Mouse (Mus musculus): ENCODE data around the gene Hoxb2. TPM values are rescaled to one million over a fixed set of nuclear protein-coding genes. Genes with fewer than 3 reads are reported as not detected.
A peak's percentile ranks its signal among the peaks of the same experiment; 100 is the strongest.

The Hoxb2 gene
- not detected in 2 replicates for polyA plus RNA-seq (2014; fragmentation: Nextera tagmentation; extraction: Ambion mirVana)

DNA sequence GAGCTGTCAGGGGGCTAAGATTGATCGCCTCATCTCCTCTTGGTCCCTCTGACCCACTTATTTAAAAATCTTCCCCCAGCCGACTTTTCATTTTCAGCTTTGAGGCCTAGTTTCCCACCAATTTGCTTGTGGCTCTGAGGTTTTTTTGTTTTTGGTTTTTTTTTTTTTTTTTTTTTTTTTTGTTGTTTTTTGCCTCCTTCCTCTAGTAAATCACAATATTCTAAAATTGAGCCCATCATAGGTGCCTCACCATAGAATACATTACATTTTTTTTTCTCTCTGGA lies at the start of gene Hoxb2:
Gene Hoxb2 (plus strand): TSS at position 185 of the 284 bp plus-strand sequence.
- Histone ChIP-seq H3K9ac (ENCODE audit: low read length) (no peak within 1 kb of the TSS), H3K27me3 (replicated peaks; ENCODE audit: control insufficient read depth, insufficient read depth, low read length) (peaks cover 94% of the 10 kb centered on the region), H3K4me2 (ENCODE audit: low read length) (no peak within 1 kb of the TSS), H3K9me3 (replicated peaks; ENCODE audit: control insufficient read depth, low read length) (no peaks in the 10 kb centered on the region), H3K4me1 (ENCODE audit: control insufficient read depth, insufficient read depth, low read length) (no peaks in the 10 kb centered on the region), H3K27ac (ENCODE audit: low read depth, low read length) (no peak within 1 kb of the TSS), H3K36me3 (ENCODE audit: control insufficient read depth, insufficient read depth, low read length) (no peaks in the 10 kb centered on the region), H3K4me3 (ENCODE audit: low read depth, low read length) (no peak within 1 kb of the TSS)
- ATAC-seq: no peak
- 4% methylated on average over 2 of the region's 2 CpGs for WGBS
- no peak for DNase-seq (ENCODE audit: low spot score)

GRCm38 (mm10) chr11:96301064-96301431 lies 49.3 kb upstream of the Hoxb2 start:
- ATAC-seq: no peak
- Histone ChIP-seq H3K36me3 (ENCODE audit: control insufficient read depth, insufficient read depth, low read length) (no peaks in the 10 kb centered on the region), H3K27ac (ENCODE audit: low read depth, low read length) (no peak overlapping the region), H3K9ac (ENCODE audit: low read length) (no peak overlapping the region), H3K4me3 (ENCODE audit: low read depth, low read length) (no peak overlapping the region), H3K9me3 (replicated peaks; ENCODE audit: control insufficient read depth, low read length) (no peaks in the 10 kb centered on the region), H3K4me1 (ENCODE audit: control insufficient read depth, insufficient read depth, low read length) (no peaks in the 10 kb centered on the region), H3K4me2 (ENCODE audit: low read length) (no peak overlapping the region), H3K27me3 (replicated peaks; ENCODE audit: control insufficient read depth, insufficient read depth, low read length) (peaks cover 99% of the 10 kb centered on the region)
- WGBS: 2% methylated on average over 10 of the region's 10 CpGs
- DNase-seq (ENCODE audit: low spot score): no peak

DNA sequence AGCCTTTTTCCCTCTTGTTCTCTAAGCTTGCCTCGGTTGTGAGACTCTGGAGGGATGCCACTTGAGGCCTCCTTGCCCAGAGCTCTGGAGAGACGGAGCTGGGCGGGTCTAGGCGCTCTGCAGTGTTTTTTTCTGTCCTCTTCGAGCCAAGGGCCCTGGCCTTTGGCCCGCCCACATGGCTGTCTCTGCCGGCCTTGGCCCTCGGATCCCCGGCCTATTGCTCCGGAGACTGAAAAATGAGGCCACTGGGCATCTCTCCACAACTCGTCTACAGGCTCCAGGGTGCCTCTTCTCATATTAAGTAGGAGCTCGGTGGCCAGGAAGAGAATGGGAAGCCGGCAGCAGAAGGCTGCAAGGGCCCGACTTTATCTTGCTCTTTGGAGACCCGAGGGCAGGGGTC lies 48.5 kb upstream of the Hoxb2 start:
- H3K27me3 ChIP-seq (replicated peaks; ENCODE audit: control insufficient read depth, insufficient read depth, low read length): peaks cover 99% of the 10 kb centered on the region

DNA sequence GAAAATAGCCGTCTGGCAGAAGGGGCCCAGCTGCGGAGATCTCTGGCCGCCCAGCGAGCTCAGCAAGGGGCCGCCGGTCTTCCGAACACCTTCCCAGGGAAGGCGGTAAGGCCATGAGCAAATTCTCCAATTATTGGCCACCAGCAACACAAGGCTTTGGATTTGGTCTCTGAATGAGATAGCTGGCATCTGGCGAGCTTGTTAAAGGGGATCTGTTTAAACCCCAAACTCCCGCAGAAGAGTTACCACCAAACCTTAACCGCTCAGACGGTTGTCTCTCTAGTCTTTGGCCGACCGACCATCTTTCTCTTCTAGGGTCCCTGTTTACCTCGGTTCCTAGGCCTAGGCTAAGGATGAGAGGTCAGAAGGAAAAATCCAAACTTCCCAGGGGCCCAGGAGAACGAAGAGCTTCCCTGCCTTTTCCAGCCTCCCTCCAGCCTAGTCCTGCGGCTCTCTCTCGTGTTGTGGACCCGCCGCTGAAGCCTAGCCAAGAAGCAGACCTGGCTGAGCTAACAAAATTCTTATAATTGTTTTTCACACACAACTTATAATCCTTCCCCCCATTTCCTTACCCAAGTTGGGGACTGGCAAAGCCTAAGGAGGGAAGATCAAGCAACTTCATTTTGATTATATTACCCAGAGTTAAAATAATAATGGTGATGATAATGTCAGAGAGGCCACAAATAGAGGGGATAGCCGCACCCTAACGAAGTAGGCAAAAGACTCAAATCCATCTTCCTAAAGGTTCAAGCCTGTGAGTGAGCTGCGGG lies 47.8 kb upstream of the Hoxb2 start:
- Histone ChIP-seq H3K4me3 (ENCODE audit: low read depth, low read length) (no peak overlapping the region), H3K9me3 (replicated peaks; ENCODE audit: control insufficient read depth, low read length) (no peaks in the 10 kb centered on the region), H3K9ac (ENCODE audit: low read length) (no peak overlapping the region), H3K27me3 (replicated peaks; ENCODE audit: control insufficient read depth, insufficient read depth, low read length) (peaks cover 99% of the 10 kb centered on the region), H3K4me2 (ENCODE audit: low read length) (no peak overlapping the region), H3K36me3 (ENCODE audit: control insufficient read depth, insufficient read depth, low read length) (no peaks in the 10 kb centered on the region), H3K4me1 (ENCODE audit: control insufficient read depth, insufficient read depth, low read length) (no peaks in the 10 kb centered on the region), H3K27ac (ENCODE audit: low read depth, low read length) (no peak overlapping the region)
- 3% methylated on average over 23 of the region's 23 CpGs for WGBS
- DNase-seq (ENCODE audit: low spot score) (no peak), ATAC-seq (no peak)

More for the DNA sequence above, 48.5 kb upstream of the Hoxb2 start:
- H3K9me3 ChIP-seq (replicated peaks; ENCODE audit: control insufficient read depth, low read length): no peaks in the 10 kb centered on the region
- H3K4me2 ChIP-seq (ENCODE audit: low read length): no peak overlapping the region
- ATAC-seq (no peak), DNase-seq (ENCODE audit: low spot score) (no peak)
- no peak overlapping the region for H3K9ac ChIP-seq (ENCODE audit: low read length)
- 2% methylated on average over 15 of the region's 15 CpGs for WGBS
- H3K27ac ChIP-seq (ENCODE audit: low read depth, low read length): no peak overlapping the region
- H3K4me1 ChIP-seq (ENCODE audit: control insufficient read depth, insufficient read depth, low read length): no peaks in the 10 kb centered on the region
- no peaks in the 10 kb centered on the region for H3K36me3 ChIP-seq (ENCODE audit: control insufficient read depth, insufficient read depth, low read length)
- H3K4me3 ChIP-seq (ENCODE audit: low read depth, low read length): no peak overlapping the region

DNA sequence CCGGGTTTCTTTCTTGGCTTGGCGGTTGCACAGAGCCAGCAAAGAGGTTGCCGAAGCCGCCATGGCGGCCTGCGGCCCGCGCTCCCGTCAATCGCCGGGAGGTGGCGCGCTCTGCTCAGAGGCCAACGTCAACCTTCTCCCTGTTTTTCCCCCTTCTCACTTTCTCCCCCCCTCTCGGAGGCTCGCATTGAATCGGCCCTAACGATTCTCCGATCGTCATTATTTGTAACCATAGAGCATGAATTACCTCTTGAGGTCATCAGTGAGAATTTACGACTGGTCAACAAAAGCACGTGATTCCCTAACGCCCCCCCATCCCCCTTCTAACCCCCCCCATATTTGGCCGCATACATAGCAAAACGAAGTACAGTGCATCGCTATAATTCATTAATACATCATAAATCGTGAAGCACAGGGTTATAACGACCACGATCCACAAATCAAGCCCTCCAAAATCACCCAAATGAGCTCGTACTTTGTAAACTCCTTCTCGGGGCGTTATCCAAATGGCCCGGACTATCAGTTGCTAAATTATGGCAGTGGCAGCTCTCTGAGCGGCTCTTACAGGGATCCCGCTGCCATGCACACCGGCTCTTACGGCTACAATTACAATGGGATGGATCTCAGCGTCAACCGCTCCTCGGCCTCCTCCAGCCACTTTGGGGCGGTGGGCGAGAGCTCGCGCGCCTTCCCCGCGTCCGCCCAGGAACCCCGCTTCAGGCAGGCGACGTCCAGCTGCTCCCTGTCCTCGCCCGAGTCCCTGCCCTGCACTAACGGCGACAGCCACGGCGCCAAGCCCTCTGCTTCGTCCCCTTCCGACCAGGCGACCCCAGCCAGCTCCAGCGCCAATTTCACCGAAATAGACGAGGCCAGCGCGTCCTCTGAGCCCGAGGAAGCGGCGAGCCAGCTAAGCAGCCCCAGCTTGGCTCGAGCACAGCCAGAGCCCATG lies 46.9 kb upstream of the Hoxb2 start, which contains the start of gene Hoxb5:
Gene Hoxb5 (plus strand): TSS at position 186 of the 949 bp plus-strand sequence.
- ATAC-seq (no peak), DNase-seq (ENCODE audit: low spot score) (peak; percentile 73)
- Histone ChIP-seq H3K9ac (ENCODE audit: low read length) (no peak within 1 kb of the TSS), H3K4me2 (ENCODE audit: low read length) (no peak within 1 kb of the TSS), H3K4me3 (ENCODE audit: low read depth, low read length) (no peak within 1 kb of the TSS), H3K27me3 (replicated peaks; ENCODE audit: control insufficient read depth, insufficient read depth, low read length) (peaks cover 99% of the 10 kb centered on the region), H3K9me3 (replicated peaks; ENCODE audit: control insufficient read depth, low read length) (no peaks in the 10 kb centered on the region), H3K4me1 (ENCODE audit: control insufficient read depth, insufficient read depth, low read length) (no peaks in the 10 kb centered on the region), H3K27ac (ENCODE audit: low read depth, low read length) (no peak within 1 kb of the TSS), H3K36me3 (ENCODE audit: control insufficient read depth, insufficient read depth, low read length) (no peaks in the 10 kb centered on the region)
- WGBS: 1% methylated on average over 69 of the region's 69 CpGs

- Histone ChIP-seq H3K4me2 (ENCODE audit: low read length) (no peak overlapping the region), H3K4me1 (ENCODE audit: control insufficient read depth, insufficient read depth, low read length) (no peaks in the 10 kb centered on the region), H3K36me3 (ENCODE audit: control insufficient read depth, insufficient read depth, low read length) (no peaks in the 10 kb centered on the region), H3K27me3 (replicated peaks; ENCODE audit: control insufficient read depth, insufficient read depth, low read length) (peaks cover 99% of the 10 kb centered on the region), H3K9ac (ENCODE audit: low read length) (no peak overlapping the region), H3K27ac (ENCODE audit: low read depth, low read length) (no peak overlapping the region), H3K4me3 (ENCODE audit: low read depth, low read length) (no peak overlapping the region), H3K9me3 (replicated peaks; ENCODE audit: control insufficient read depth, low read length) (no peaks in the 10 kb centered on the region)
- ATAC-seq (no peak), DNase-seq (ENCODE audit: low spot score) (no peak)
- 1% methylated on average over 38 of the region's 38 CpGs for WGBS
These were observed 45.7 kb upstream of the Hoxb2 start for GRCm38 (mm10) chr11:96304381-96305195.

- H3K27ac ChIP-seq (ENCODE audit: low read depth, low read length): no peak overlapping the region
- H3K9ac ChIP-seq (ENCODE audit: low read length): no peak overlapping the region
- no peak for DNase-seq (ENCODE audit: low spot score)
- ATAC-seq: no peak
- no peaks in the 10 kb centered on the region for H3K36me3 ChIP-seq (ENCODE audit: control insufficient read depth, insufficient read depth, low read length)
- peaks cover 99% of the 10 kb centered on the region for H3K27me3 ChIP-seq (replicated peaks; ENCODE audit: control insufficient read depth, insufficient read depth, low read length)
- no peaks in the 10 kb centered on the region for H3K9me3 ChIP-seq (replicated peaks; ENCODE audit: control insufficient read depth, low read length)
- WGBS: 16% methylated on average over 6 of the region's 6 CpGs
- H3K4me2 ChIP-seq (ENCODE audit: low read length): no peak overlapping the region
- no peaks in the 10 kb centered on the region for H3K4me1 ChIP-seq (ENCODE audit: control insufficient read depth, insufficient read depth, low read length)
- no peak overlapping the region for H3K4me3 ChIP-seq (ENCODE audit: low read depth, low read length)
These were observed 44.7 kb upstream of the Hoxb2 start for GRCm38 (mm10) chr11:96305505-96306182.

GRCm38 (mm10) chr11:96306183-96306907 lies 44.0 kb upstream of the Hoxb2 start:
- Histone ChIP-seq H3K9ac (ENCODE audit: low read length) (no peak overlapping the region), H3K4me2 (ENCODE audit: low read length) (no peak overlapping the region), H3K9me3 (replicated peaks; ENCODE audit: control insufficient read depth, low read length) (no peaks in the 10 kb centered on the region), H3K27me3 (replicated peaks; ENCODE audit: control insufficient read depth, insufficient read depth, low read length) (peaks cover 100% of the 10 kb centered on the region), H3K4me3 (ENCODE audit: low read depth, low read length) (no peak overlapping the region), H3K4me1 (ENCODE audit: control insufficient read depth, insufficient read depth, low read length) (no peaks in the 10 kb centered on the region), H3K27ac (ENCODE audit: low read depth, low read length) (no peak overlapping the region), H3K36me3 (ENCODE audit: control insufficient read depth, insufficient read depth, low read length) (no peaks in the 10 kb centered on the region)
- 3% methylated on average over 7 of the region's 7 CpGs for WGBS
- DNase-seq (ENCODE audit: low spot score): no peak
- ATAC-seq: no peak

Measured in forebrain, embryonic 14.5 days (tissue).